Mouse (Mus musculus) large intestine, adult 2 months (tissue): ENCODE results near the gene Zcrb1. TPM values are rescaled to one million over a fixed set of nuclear protein-coding genes. Genes with fewer than 3 reads are reported as not detected.

Experiments
- DNase-seq: peaks from one replicate; pipeline ENCODE4 v3.0.0-alpha.2; 2012; ENCODE audit warnings: low read depth, low spot score
- WGBS: fragments of 180-500 bp; shearing (Covaris S2); methylation state at CpG from one replicate; pipeline ENCODE4 v1.1.7; 2018; 5-methylcytosine and 5-hydroxymethylcytosine counted together
- polyA plus RNA-seq: library from polyadenylated mRNA; depleted of rRNA; stranded (reverse); fragments of >200 nt; gene quantifications from 2 replicates; pipeline ENCODE4 v1.2.3, GENCODE M21; 2012; rRNA removed

Gene Zcrb1
- 20.6 and 24.1 TPM in 2 replicates for polyA plus RNA-seq

GRCm38 (mm10) chr15:93397826-93398698 lies at the start of gene Zcrb1, which contains the start of gene Pphln1:
TSS of gene Zcrb1 (minus strand) at chr15:93398334.
TSS of gene Pphln1 (plus strand) at chr15:93398350.
- peak; percentile 44 for DNase-seq
- 1% methylated on average over 100 of the region's 100 CpGs for WGBS

GRCm38 (mm10) chr15:93443676-93444075 lies 45.5 kb upstream of the Zcrb1 start:
- DNase-seq: no peak
- 44% methylated on average over 6 of the region's 6 CpGs for WGBS

GRCm38 (mm10) chr15:93442271-93442670 lies 44.1 kb upstream of the Zcrb1 start:
- 92% methylated on average over 4 of the region's 4 CpGs for WGBS

GRCm38 (mm10) chr15:93438663-93439062 lies 40.5 kb upstream of the Zcrb1 start:
- peak; percentile 13 for DNase-seq
- 51% methylated on average over 5 of the region's 5 CpGs for WGBS

More at GRCm38 (mm10) chr15:93442271-93442670, 44.1 kb upstream of the Zcrb1 start:
- no peak for DNase-seq

GRCm38 (mm10) chr15:93435998-93436397 lies 37.9 kb upstream of the Zcrb1 start:
- WGBS: 92% methylated on average over 12 of the region's 12 CpGs
- DNase-seq: no peak

GRCm38 (mm10) chr15:93433811-93434210 lies 35.7 kb upstream of the Zcrb1 start:
- WGBS: 59% methylated on average over 11 of the region's 11 CpGs
- no peak for DNase-seq

GRCm38 (mm10) chr15:93422537-93422936 lies 24.4 kb upstream of the Zcrb1 start:
- WGBS: 100% methylated on average over 1 of the region's 1 CpGs
- DNase-seq: no peak

- WGBS: 77% methylated on average over 7 of the region's 7 CpGs
These were observed 22.5 kb upstream of the Zcrb1 start for GRCm38 (mm10) chr15:93420596-93420995.

GRCm38 (mm10) chr15:93416300-93416699 lies 18.2 kb upstream of the Zcrb1 start:
- no peak for DNase-seq
- 76% methylated on average over 6 of the region's 6 CpGs for WGBS

More at GRCm38 (mm10) chr15:93420596-93420995, 22.5 kb upstream of the Zcrb1 start:
- no peak for DNase-seq

- 93% methylated on average over 9 of the region's 9 CpGs for WGBS
- no peak for DNase-seq
These were observed 16.3 kb upstream of the Zcrb1 start for GRCm38 (mm10) chr15:93414456-93414855.

- DNase-seq: no peak
- 85% methylated on average over 3 of the region's 3 CpGs for WGBS
These were observed 14.3 kb upstream of the Zcrb1 start for GRCm38 (mm10) chr15:93412445-93412844.

GRCm38 (mm10) chr15:93406492-93406891 lies 8.4 kb upstream of the Zcrb1 start:
- 91% methylated on average over 5 of the region's 5 CpGs for WGBS
- no peak for DNase-seq

- no peak for DNase-seq
- WGBS: 90% methylated on average over 7 of the region's 7 CpGs
These were observed 7.4 kb upstream of the Zcrb1 start for GRCm38 (mm10) chr15:93405446-93405986.

GRCm38 (mm10) chr15:93404849-93405248 lies 6.7 kb upstream of the Zcrb1 start:
- DNase-seq: no peak

GRCm38 (mm10) chr15:93402730-93403129 lies 4.6 kb upstream of the Zcrb1 start:
- 93% methylated on average over 2 of the region's 2 CpGs for WGBS
- no peak for DNase-seq

- WGBS: 71% methylated on average over 4 of the region's 4 CpGs
- DNase-seq: no peak
These were observed 3.3 kb upstream of the Zcrb1 start for GRCm38 (mm10) chr15:93401446-93401845.

- 10% methylated on average over 36 of the region's 36 CpGs for WGBS
- DNase-seq: no peak
These were observed 786 bp upstream of the Zcrb1 start for GRCm38 (mm10) chr15:93398699-93399540.

- 4% methylated on average over 11 of the region's 11 CpGs for WGBS
- no peak for DNase-seq
These were observed 865 bp downstream of the Zcrb1 start for GRCm38 (mm10) chr15:93397269-93397668.

GRCm38 (mm10) chr15:93381337-93381736 lies 16.8 kb downstream of the Zcrb1 start:
- DNase-seq: no peak
- 47% methylated on average over 5 of the region's 5 CpGs for WGBS

GRCm38 (mm10) chr15:93379177-93379576 lies 19.0 kb downstream of the Zcrb1 start:
- WGBS: 75% methylated on average over 3 of the region's 3 CpGs
- no peak for DNase-seq
